Mouse (Mus musculus): Measurements from ENCODE around the gene Psmd11. TPM values are rescaled to one million over a fixed set of nuclear protein-coding genes. Genes with fewer than 3 reads are reported as not detected.
"Not testable (repeated sequence)": the region's sequence is repeated elsewhere in the genome, so short reads cannot be mapped to it uniquely, and the experiment has no call there.

Gene Psmd11
- polyA plus RNA-seq, 1 experiment from 2014 or later, result 233 TPM

- peaks cover 81% of the 10 kb centered on the region for H3K36me3 ChIP-seq
- ATAC-seq; H3K27me3 ChIP-seq (replicated peaks): not testable (repeated sequence)
Measured at GRCm38 (mm10) chr11:80407878-80408277, 20.5 kb upstream of the Psmd11 start.

GRCm38 (mm10) chr11:80410377-80410776 lies 18.0 kb upstream of the Psmd11 start:
- H3K4me1 ChIP-seq, result peaks cover 24% of the 10 kb centered on the region
- H3K9me3 ChIP-seq (replicated peaks), result no peaks in the 10 kb centered on the region
- H3K4me3 ChIP-seq, result no peak overlapping the region
- H3K9ac ChIP-seq, result no peak overlapping the region
- no peak overlapping the region for H3K27ac ChIP-seq
- WGBS (ENCODE audit: insufficient replicate concordance), result 53% methylated on average over 2 of the region's 2 CpGs
- H3K4me2 ChIP-seq, result no peak overlapping the region
- H3K27me3 ChIP-seq (replicated peaks), result no peaks in the 10 kb centered on the region
- peaks cover 71% of the 10 kb centered on the region for H3K36me3 ChIP-seq
- peak; percentile 50; the same call in 1 of the 2 replicates for ATAC-seq

More at GRCm38 (mm10) chr11:80407878-80408277, 20.5 kb upstream of the Psmd11 start:
- H3K9me3 ChIP-seq (replicated peaks); H3K9ac ChIP-seq; H3K4me2 ChIP-seq; H3K4me3 ChIP-seq; H3K27ac ChIP-seq: not testable (repeated sequence)
- WGBS (ENCODE audit: insufficient replicate concordance), result 92% methylated on average over 6 of the region's 6 CpGs
- H3K4me1 ChIP-seq, result peaks cover 24% of the 10 kb centered on the region

- no peaks in the 10 kb centered on the region for H3K27me3 ChIP-seq (replicated peaks)
- no peak for ATAC-seq
- H3K36me3 ChIP-seq, result peaks cover 25% of the 10 kb centered on the region
- no peak overlapping the region for H3K9ac ChIP-seq
- H3K27ac ChIP-seq, result no peak overlapping the region
- no peak overlapping the region for H3K4me2 ChIP-seq
- no peak overlapping the region for H3K4me3 ChIP-seq
- WGBS (ENCODE audit: insufficient replicate concordance), result 73% methylated on average over 5 of the region's 5 CpGs
- no peaks in the 10 kb centered on the region for H3K9me3 ChIP-seq (replicated peaks)
- H3K4me1 ChIP-seq, result peaks cover 12% of the 10 kb centered on the region; the same call in 1 of the 2 replicates
Measured at GRCm38 (mm10) chr11:80417085-80417484, 11.3 kb upstream of the Psmd11 start.

GRCm38 (mm10) chr11:80419743-80420142 lies 8.7 kb upstream of the Psmd11 start:
- Histone ChIP-seq H3K36me3 (peaks cover 20% of the 10 kb centered on the region), H3K4me1 (peaks cover 12% of the 10 kb centered on the region; the same call in 1 of the 2 replicates), H3K9ac (no peak overlapping the region), H3K27me3 (replicated peaks) (no peaks in the 10 kb centered on the region), H3K4me2 (no peak overlapping the region), H3K9me3 (replicated peaks) (no peaks in the 10 kb centered on the region), H3K4me3 (no peak overlapping the region), H3K27ac (no peak overlapping the region)
- ATAC-seq, result no peak
- 79% methylated on average over 1 of the region's 1 CpGs for WGBS (ENCODE audit: insufficient replicate concordance)

- no peaks in the 10 kb centered on the region for H3K27me3 ChIP-seq (replicated peaks)
- H3K4me2 ChIP-seq, result no peak overlapping the region
- no peak for ATAC-seq
- WGBS (ENCODE audit: insufficient replicate concordance), result 47% methylated on average over 2 of the region's 2 CpGs
- peaks cover 12% of the 10 kb centered on the region; the same call in 1 of the 2 replicates for H3K4me1 ChIP-seq
- no peak overlapping the region for H3K4me3 ChIP-seq
- no peak overlapping the region for H3K27ac ChIP-seq
- peaks cover 13% of the 10 kb centered on the region for H3K36me3 ChIP-seq
- H3K9me3 ChIP-seq (replicated peaks), result no peaks in the 10 kb centered on the region
- no peak overlapping the region for H3K9ac ChIP-seq
Measured at GRCm38 (mm10) chr11:80420202-80420984, 8.0 kb upstream of the Psmd11 start.

- no peak overlapping the region for H3K9ac ChIP-seq
- H3K4me2 ChIP-seq, result no peak overlapping the region
- H3K4me1 ChIP-seq, result peaks cover 12% of the 10 kb centered on the region; the same call in 1 of the 2 replicates
- H3K36me3 ChIP-seq, result peaks cover 6% of the 10 kb centered on the region; the same call in 1 of the 2 replicates
- H3K9me3 ChIP-seq (replicated peaks), result no peaks in the 10 kb centered on the region
- no peak overlapping the region for H3K4me3 ChIP-seq
- H3K27me3 ChIP-seq (replicated peaks), result no peaks in the 10 kb centered on the region
- no peak overlapping the region for H3K27ac ChIP-seq
- WGBS (ENCODE audit: insufficient replicate concordance), result 50% methylated on average over 7 of the region's 7 CpGs
- no peak for ATAC-seq
Measured at GRCm38 (mm10) chr11:80421421-80422047, 6.9 kb upstream of the Psmd11 start.

GRCm38 (mm10) chr11:80424691-80425090 lies 3.7 kb upstream of the Psmd11 start:
- 45% methylated on average over 2 of the region's 2 CpGs for WGBS (ENCODE audit: insufficient replicate concordance)
- H3K36me3 ChIP-seq, result no peaks in the 10 kb centered on the region
- no peak overlapping the region for H3K4me2 ChIP-seq
- no peak overlapping the region for H3K9ac ChIP-seq
- no peaks in the 10 kb centered on the region for H3K9me3 ChIP-seq (replicated peaks)
- H3K4me3 ChIP-seq, result no peak overlapping the region
- peaks cover 20% of the 10 kb centered on the region for H3K4me1 ChIP-seq
- no peak overlapping the region for H3K27ac ChIP-seq
- no peaks in the 10 kb centered on the region for H3K27me3 ChIP-seq (replicated peaks)
- ATAC-seq, result no peak

GRCm38 (mm10) chr11:80425247-80425778 lies 3.1 kb upstream of the Psmd11 start:
- H3K9me3 ChIP-seq (replicated peaks), result no peaks in the 10 kb centered on the region
- H3K36me3 ChIP-seq, result no peaks in the 10 kb centered on the region
- WGBS (ENCODE audit: insufficient replicate concordance), result 48% methylated on average over 5 of the region's 5 CpGs
- H3K27ac ChIP-seq, result no peak overlapping the region
- ATAC-seq, result no peak
- H3K4me3 ChIP-seq, result no peak overlapping the region
- H3K9ac ChIP-seq, result no peak overlapping the region
- H3K4me2 ChIP-seq, result no peak overlapping the region
- peaks cover 21% of the 10 kb centered on the region for H3K4me1 ChIP-seq
- H3K27me3 ChIP-seq (replicated peaks), result no peaks in the 10 kb centered on the region

GRCm38 (mm10) chr11:80426029-80426813 lies 2.2 kb upstream of the Psmd11 start:
- H3K27ac ChIP-seq; H3K27me3 ChIP-seq (replicated peaks); H3K4me2 ChIP-seq; H3K4me3 ChIP-seq; H3K36me3 ChIP-seq; H3K9me3 ChIP-seq (replicated peaks); H3K9ac ChIP-seq; ATAC-seq: not testable (repeated sequence)
- H3K4me1 ChIP-seq, result peaks cover 17% of the 10 kb centered on the region
- WGBS (ENCODE audit: insufficient replicate concordance), result 71% methylated on average over 16 of the region's 16 CpGs

GRCm38 (mm10) chr11:80429009-80429475 lies 627 bp downstream of the Psmd11 start:
- Histone ChIP-seq H3K27ac (peak overlapping the region; percentile 83), H3K9ac (peak overlapping the region; percentile 95), H3K4me3 (peak overlapping the region; percentile 88), H3K4me2 (peak overlapping the region; percentile 77), H3K36me3 (peaks cover 27% of the 10 kb centered on the region), H3K4me1 (peaks cover 15% of the 10 kb centered on the region), H3K9me3 (replicated peaks) (no peaks in the 10 kb centered on the region), H3K27me3 (replicated peaks) (no peaks in the 10 kb centered on the region)
- ATAC-seq, result peak; percentile 65
- under 1% methylated on average over 37 of the region's 37 CpGs for WGBS (ENCODE audit: insufficient replicate concordance)

GRCm38 (mm10) chr11:80429500-80430166 lies 1.2 kb downstream of the Psmd11 start:
- peaks cover 15% of the 10 kb centered on the region for H3K4me1 ChIP-seq
- H3K4me3 ChIP-seq, result peak overlapping the region; percentile 88
- H3K4me2 ChIP-seq, result peak overlapping the region; percentile 77
- H3K36me3 ChIP-seq, result peaks cover 31% of the 10 kb centered on the region
- ATAC-seq, result no peak
- peak overlapping the region; percentile 95 for H3K9ac ChIP-seq
- 40% methylated on average over 14 of the region's 14 CpGs for WGBS (ENCODE audit: insufficient replicate concordance)
- peak overlapping the region; percentile 83 for H3K27ac ChIP-seq
- no peaks in the 10 kb centered on the region for H3K9me3 ChIP-seq (replicated peaks)
- H3K27me3 ChIP-seq (replicated peaks), result no peaks in the 10 kb centered on the region
